Mouse (Mus musculus): Measurements from ENCODE around the gene Tango2. TPM values are rescaled to one million over a fixed set of nuclear protein-coding genes. Genes with fewer than 3 reads are reported as not detected.

Gene Tango2
- polyA plus RNA-seq, 1 experiment from 2014 or later: 74.6 TPM

- Histone ChIP-seq H3K4me2 (ENCODE audit: low read depth, low read length) (no peak overlapping the region), H3K36me3 (ENCODE audit: control insufficient read depth, insufficient read depth) (no peaks in the 10 kb centered on the region), H3K9me3 (replicated peaks; ENCODE audit: control insufficient read depth, low read length) (no peaks in the 10 kb centered on the region), H3K27me3 (ENCODE audit: control insufficient read depth, insufficient read depth, low read length) (peaks cover 11% of the 10 kb centered on the region), H3K4me1 (ENCODE audit: control insufficient read depth, insufficient read depth, low read length) (peaks cover 4% of the 10 kb centered on the region; the same call in 1 of the 2 replicates), H3K9ac (ENCODE audit: low read length) (no peak overlapping the region), H3K4me3 (ENCODE audit: low read length) (no peak overlapping the region), H3K27ac (ENCODE audit: low read length) (no peak overlapping the region)
- ATAC-seq (replicated peaks; ENCODE audit: extremely low read depth, insufficient read depth, low FRiP score): no peak
- WGBS: 35% methylated on average over 1 of the region's 1 CpGs
Observed at GRCm38 (mm10) chr16:18353106-18353505, 5.2 kb upstream of the Tango2 start.

DNA sequence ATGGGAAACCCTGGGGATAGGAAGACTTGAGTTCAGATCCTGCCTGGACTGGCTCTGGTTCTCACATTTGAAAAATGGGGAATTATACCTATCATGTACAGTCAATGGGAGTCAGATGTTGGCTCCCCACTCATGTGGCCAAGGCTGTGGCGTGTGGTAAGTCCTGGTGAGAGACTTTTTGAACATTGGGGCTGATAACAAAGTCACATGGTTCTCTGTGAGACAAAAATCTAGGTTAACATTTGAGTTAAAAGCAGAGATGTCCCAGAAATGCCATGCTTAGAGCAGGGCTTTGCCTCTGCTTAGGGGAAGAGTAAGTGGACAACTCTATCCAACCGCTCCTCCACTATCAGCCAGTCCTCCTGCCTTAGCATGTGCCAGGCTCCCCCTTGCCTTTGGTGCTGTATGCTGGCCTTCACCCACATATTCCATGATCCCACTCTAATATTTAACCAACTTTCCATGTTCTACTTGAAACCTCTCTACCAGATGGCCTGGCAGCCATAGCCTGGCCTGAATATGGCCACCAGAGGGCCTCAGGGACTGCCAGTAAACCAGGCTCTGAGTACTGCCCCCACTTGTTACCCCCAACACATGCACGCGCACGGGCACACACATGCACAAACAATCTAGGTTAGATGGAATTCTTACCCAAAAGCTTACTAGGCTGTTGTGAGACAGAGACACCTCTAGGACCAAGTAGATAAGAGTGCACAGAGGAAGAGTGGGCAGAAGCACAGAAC, 3.6 kb upstream of the Tango2 start:
- no peak overlapping the region for H3K4me2 ChIP-seq (ENCODE audit: low read depth, low read length)
- ATAC-seq (replicated peaks; ENCODE audit: extremely low read depth, insufficient read depth, low FRiP score): no peak
- no peak overlapping the region for H3K9ac ChIP-seq (ENCODE audit: low read length)
- H3K9me3 ChIP-seq (replicated peaks; ENCODE audit: control insufficient read depth, low read length): no peaks in the 10 kb centered on the region
- no peak overlapping the region for H3K4me3 ChIP-seq (ENCODE audit: low read length)
- no peak overlapping the region for H3K27ac ChIP-seq (ENCODE audit: low read length)
- H3K27me3 ChIP-seq (ENCODE audit: control insufficient read depth, insufficient read depth, low read length): peaks cover 11% of the 10 kb centered on the region
- WGBS: 48% methylated on average over 5 of the region's 5 CpGs
- no peaks in the 10 kb centered on the region for H3K36me3 ChIP-seq (ENCODE audit: control insufficient read depth, insufficient read depth)
- peaks cover 4% of the 10 kb centered on the region; the same call in 1 of the 2 replicates for H3K4me1 ChIP-seq (ENCODE audit: control insufficient read depth, insufficient read depth, low read length)

DNA sequence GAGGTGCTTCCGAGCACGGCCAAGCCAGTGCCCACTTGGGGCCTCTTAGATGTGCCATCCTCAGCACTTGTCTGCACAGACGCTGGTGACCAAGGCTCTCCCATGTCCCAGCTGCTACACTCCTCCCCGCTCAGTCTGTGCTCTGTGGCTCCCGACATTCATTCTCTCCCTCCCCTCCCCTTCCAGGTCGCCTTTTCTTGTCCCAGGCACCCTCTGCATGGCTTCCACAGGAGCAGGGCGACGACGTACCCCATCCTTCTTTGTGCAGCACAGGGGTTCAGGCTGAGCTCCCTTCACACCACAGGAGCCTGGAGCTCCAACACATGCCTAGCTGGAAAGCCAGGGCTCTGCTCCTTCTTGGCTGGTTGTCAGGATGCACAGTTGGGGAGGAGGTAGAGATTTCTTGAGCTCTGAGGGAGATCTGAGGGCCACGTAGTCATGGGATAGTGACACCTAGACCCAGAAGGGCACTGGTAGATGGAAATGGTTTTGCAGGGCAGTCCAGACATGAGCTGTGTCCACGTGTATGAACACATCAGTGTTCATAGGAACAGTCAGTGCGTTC, 1.9 kb upstream of the Tango2 start:
- 71% methylated on average over 12 of the region's 12 CpGs for WGBS
- no peak for ATAC-seq (replicated peaks; ENCODE audit: extremely low read depth, insufficient read depth, low FRiP score)

GRCm38 (mm10) chr16:18348601-18349175, 785 bp upstream of the Tango2 start:
- WGBS: 0% methylated on average over 28 of the region's 28 CpGs
- no peak for ATAC-seq (replicated peaks; ENCODE audit: extremely low read depth, insufficient read depth, low FRiP score)

More for the DNA sequence above, 1.9 kb upstream of the Tango2 start:
- no peak overlapping the region for H3K9ac ChIP-seq (ENCODE audit: low read length)
- H3K4me1 ChIP-seq (ENCODE audit: control insufficient read depth, insufficient read depth, low read length): peaks cover 8% of the 10 kb centered on the region; the same call in 1 of the 2 replicates
- H3K27me3 ChIP-seq (ENCODE audit: control insufficient read depth, insufficient read depth, low read length): peaks cover 11% of the 10 kb centered on the region
- no peaks in the 10 kb centered on the region for H3K36me3 ChIP-seq (ENCODE audit: control insufficient read depth, insufficient read depth)
- no peaks in the 10 kb centered on the region for H3K9me3 ChIP-seq (replicated peaks; ENCODE audit: control insufficient read depth, low read length)
- H3K4me2 ChIP-seq (ENCODE audit: low read depth, low read length): no peak overlapping the region
- H3K27ac ChIP-seq (ENCODE audit: low read length): no peak overlapping the region
- no peak overlapping the region for H3K4me3 ChIP-seq (ENCODE audit: low read length)

DNA sequence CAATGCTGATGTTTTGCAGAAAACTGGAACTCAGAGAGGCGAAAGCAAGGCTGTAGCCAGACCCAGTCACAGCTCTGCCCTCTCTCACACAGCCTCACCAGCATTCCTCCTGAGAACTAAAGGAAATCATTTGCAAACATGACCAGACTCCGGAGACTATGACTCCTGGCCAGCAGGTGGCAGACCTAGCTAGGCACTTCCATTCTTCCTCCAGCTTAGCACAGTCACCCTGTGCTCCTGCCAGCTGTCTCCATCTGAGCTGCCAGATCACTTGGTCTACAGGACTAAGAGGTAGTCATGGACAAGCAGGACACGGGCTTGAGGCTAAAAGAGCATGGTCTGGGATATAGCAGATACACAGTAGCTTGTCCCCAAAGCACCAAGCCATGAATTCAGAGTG, 2.7 kb downstream of the Tango2 start:
- Histone ChIP-seq H3K4me1 (ENCODE audit: control insufficient read depth, insufficient read depth, low read length) (peaks cover 29% of the 10 kb centered on the region), H3K4me3 (ENCODE audit: low read length) (no peak overlapping the region), H3K36me3 (ENCODE audit: control insufficient read depth, insufficient read depth) (no peaks in the 10 kb centered on the region), H3K9ac (ENCODE audit: low read length) (no peak overlapping the region), H3K4me2 (ENCODE audit: low read depth, low read length) (no peak overlapping the region), H3K27me3 (ENCODE audit: control insufficient read depth, insufficient read depth, low read length) (peaks cover 9% of the 10 kb centered on the region), H3K9me3 (replicated peaks; ENCODE audit: control insufficient read depth, low read length) (no peaks in the 10 kb centered on the region), H3K27ac (ENCODE audit: low read length) (no peak overlapping the region)
- ATAC-seq (replicated peaks; ENCODE audit: extremely low read depth, insufficient read depth, low FRiP score): peak; percentile 24; the same call in 1 of the 2 replicates
- WGBS: 3% methylated on average over 3 of the region's 3 CpGs

More at GRCm38 (mm10) chr16:18348601-18349175, 785 bp upstream of the Tango2 start:
- Histone ChIP-seq H3K9me3 (replicated peaks; ENCODE audit: control insufficient read depth, low read length) (no peaks in the 10 kb centered on the region), H3K27me3 (ENCODE audit: control insufficient read depth, insufficient read depth, low read length) (peaks cover 11% of the 10 kb centered on the region), H3K4me2 (ENCODE audit: low read depth, low read length) (peak overlapping the region; percentile 99), H3K4me3 (ENCODE audit: low read length) (peak overlapping the region; percentile 81), H3K4me1 (ENCODE audit: control insufficient read depth, insufficient read depth, low read length) (peaks cover 14% of the 10 kb centered on the region), H3K27ac (ENCODE audit: low read length) (no peak overlapping the region), H3K36me3 (ENCODE audit: control insufficient read depth, insufficient read depth) (no peaks in the 10 kb centered on the region), H3K9ac (ENCODE audit: low read length) (peak overlapping the region; percentile 82)

DNA sequence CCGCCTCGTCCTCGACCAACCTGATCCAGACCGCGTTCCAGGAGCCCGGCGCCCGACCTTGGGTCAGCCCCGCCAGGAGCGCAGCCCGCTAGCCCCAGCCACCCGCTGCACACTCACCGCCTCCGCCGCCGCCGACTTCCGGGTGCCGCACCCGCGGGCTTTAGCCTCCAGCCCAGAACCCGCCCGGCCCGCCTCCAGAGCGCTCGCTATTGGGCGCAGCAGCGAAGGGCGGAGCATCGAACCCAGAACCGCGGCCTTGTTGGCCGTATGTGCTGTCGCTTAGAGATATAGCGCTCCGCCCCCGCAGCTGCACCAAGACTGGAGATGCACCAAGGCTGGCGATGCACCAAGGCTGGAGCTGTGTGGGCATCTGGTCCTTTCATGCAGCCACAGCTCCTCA, 4.1 kb downstream of the Tango2 start:
- Histone ChIP-seq H3K4me3 (ENCODE audit: low read length) (peak overlapping the region; percentile 79), H3K27ac (ENCODE audit: low read length) (peak overlapping the region; percentile 55), H3K9me3 (replicated peaks; ENCODE audit: control insufficient read depth, low read length) (no peaks in the 10 kb centered on the region), H3K9ac (ENCODE audit: low read length) (peak overlapping the region; percentile 85), H3K4me2 (ENCODE audit: low read depth, low read length) (peak overlapping the region; percentile 90), H3K27me3 (ENCODE audit: control insufficient read depth, insufficient read depth, low read length) (no peaks in the 10 kb centered on the region), H3K36me3 (ENCODE audit: control insufficient read depth, insufficient read depth) (no peaks in the 10 kb centered on the region), H3K4me1 (ENCODE audit: control insufficient read depth, insufficient read depth, low read length) (peaks cover 37% of the 10 kb centered on the region)
- under 1% methylated on average over 37 of the region's 38 CpGs for WGBS
- peak; percentile 89 for ATAC-seq (replicated peaks; ENCODE audit: extremely low read depth, insufficient read depth, low FRiP score)

GRCm38 (mm10) chr16:18342650-18343570, 5.0 kb downstream of the Tango2 start:
- Histone ChIP-seq H3K9me3 (replicated peaks; ENCODE audit: control insufficient read depth, low read length) (no peaks in the 10 kb centered on the region), H3K27me3 (ENCODE audit: control insufficient read depth, insufficient read depth, low read length) (no peaks in the 10 kb centered on the region)

GRCm38 (mm10) chr16:18342076-18342475, 5.8 kb downstream of the Tango2 start:
- Histone ChIP-seq H3K27ac (ENCODE audit: low read length) (no peak overlapping the region), H3K9ac (ENCODE audit: low read length) (0 out of 2 replicates have a peak overlapping the region, but pooled peaks have one; percentile 13), H3K27me3 (ENCODE audit: control insufficient read depth, insufficient read depth, low read length) (no peaks in the 10 kb centered on the region), H3K4me1 (ENCODE audit: control insufficient read depth, insufficient read depth, low read length) (peaks cover 35% of the 10 kb centered on the region), H3K9me3 (replicated peaks; ENCODE audit: control insufficient read depth, low read length) (no peaks in the 10 kb centered on the region), H3K4me2 (ENCODE audit: low read depth, low read length) (no peak overlapping the region), H3K4me3 (ENCODE audit: low read length) (no peak overlapping the region), H3K36me3 (ENCODE audit: control insufficient read depth, insufficient read depth) (no peaks in the 10 kb centered on the region)
- no peak for ATAC-seq (replicated peaks; ENCODE audit: extremely low read depth, insufficient read depth, low FRiP score)
- 89% methylated on average over 2 of the region's 2 CpGs for WGBS

More at GRCm38 (mm10) chr16:18342650-18343570, 5.0 kb downstream of the Tango2 start:
- Histone ChIP-seq H3K9ac (ENCODE audit: low read length) (peak overlapping the region; percentile 85), H3K36me3 (ENCODE audit: control insufficient read depth, insufficient read depth) (no peaks in the 10 kb centered on the region), H3K4me2 (ENCODE audit: low read depth, low read length) (peak overlapping the region; percentile 90), H3K4me3 (ENCODE audit: low read length) (peak overlapping the region; percentile 79), H3K4me1 (ENCODE audit: control insufficient read depth, insufficient read depth, low read length) (peaks cover 35% of the 10 kb centered on the region), H3K27ac (ENCODE audit: low read length) (peak overlapping the region; percentile 55)
- 23% methylated on average over 9 of the region's 9 CpGs for WGBS
- no peak for ATAC-seq (replicated peaks; ENCODE audit: extremely low read depth, insufficient read depth, low FRiP score)

All from heart, embryonic 16.5 days (tissue).